Comparison of ENCODE assay signal across 9 mouse cellular contexts in genomic region chr11:72998771-72999170, GRCm38 (mm10). TPM values are rescaled to one million over a fixed set of nuclear protein-coding genes. Genes with fewer than 3 reads are reported as not detected.
DNase-seq lines count a peak whose midpoint lies in the region; ATAC-seq and TF ChIP-seq lines count a peak whose summit lies in the region.
"Had no signal": no experiment of that assay in that cellular context is flagged by ENCODE, and none has a peak within 500 bp of the region (broad histone marks: within the 10 kb centered on the region; RNA-seq: fewer than 3 reads in every experiment).

Gene P2rx1, plus strand, starts transcription at chr11:72999103.

- no peak within 1 kb of the TSS for H3K4me2 ChIP-seq in intestine, embryonic 14.5 days (ENCODE audit: low read length)
- H3K4me2 ChIP-seq in intestine, postnatal 0 days (replicated peaks; ENCODE audit: low read depth): no peak within 1 kb of the TSS
- no peak within 1 kb of the TSS for H3K4me2 ChIP-seq in heart, postnatal 0 days (ENCODE audit: low read depth, low read length)
- peak within 1 kb of the TSS; percentile 34 for H3K4me2 ChIP-seq in liver, embryonic 15.5 days
- no peak within 1 kb of the TSS for H3K4me2 ChIP-seq in forebrain, embryonic 15.5 days (replicated peaks)
- H3K4me2 ChIP-seq: embryonic facial prominence, embryonic 15.5 days had no signal

- ATAC-seq in intestine, embryonic 14.5 days (replicated peaks; ENCODE audit: low FRiP score, low TSS enrichment, low read depth): no peak
- no peak for ATAC-seq in intestine, postnatal 0 days
- peak; percentile 55 for ATAC-seq in heart, postnatal 0 days (ENCODE audit: insufficient read depth, low read depth)
- peak; percentile 60; the same call in 1 of the 2 replicates for ATAC-seq in liver, embryonic 15.5 days (ENCODE audit: insufficient read depth)
- no peak for ATAC-seq in forebrain, embryonic 15.5 days (replicated peaks)

- no peak within 1 kb of the TSS for H3K4me3 ChIP-seq in intestine, embryonic 14.5 days (ENCODE audit: low read depth, low read length)
- H3K4me3 ChIP-seq in intestine, postnatal 0 days (ENCODE audit: low read depth, low read length): no peak within 1 kb of the TSS
- H3K4me3 ChIP-seq in heart, postnatal 0 days (ENCODE audit: low read depth, low read length): no peak within 1 kb of the TSS
- H3K4me3 ChIP-seq in liver, embryonic 15.5 days (replicated peaks): peak within 1 kb of the TSS; percentile 22
- no peak within 1 kb of the TSS for H3K4me3 ChIP-seq in forebrain, embryonic 15.5 days
- H3K4me3 ChIP-seq: embryonic facial prominence, embryonic 15.5 days had no signal

- no peak for DNase-seq in intestine, embryonic 14.5 days (ENCODE audit: low spot score)
- peak; percentile 49 for DNase-seq in MEL-GATA-1-ER (ENCODE audit: extremely low read depth, low read depth)
- no peak for DNase-seq in heart, postnatal 0 days (ENCODE audit: low spot score)
- no peak for DNase-seq in cerebellum, postnatal 10 days
- DNase-seq in thymus, postnatal 10 days (ENCODE audit: low spot score in 2 of 2): no peak

- H3K27me3 ChIP-seq in intestine, embryonic 14.5 days (replicated peaks; ENCODE audit: control insufficient read depth, insufficient read depth, low read length): no peaks in the 10 kb centered on the region
- H3K27me3 ChIP-seq in intestine, postnatal 0 days (replicated peaks; ENCODE audit: control insufficient read depth, insufficient read depth, low read length): no peaks in the 10 kb centered on the region
- H3K27me3 ChIP-seq in heart, postnatal 0 days (ENCODE audit: control insufficient read depth, insufficient read depth, low read length): no peaks in the 10 kb centered on the region
- H3K27me3 ChIP-seq in liver, embryonic 15.5 days: 0 out of 2 replicates have a peak, but pooled peaks cover 5% of the 10 kb centered on the region
- H3K27me3 ChIP-seq in forebrain, embryonic 15.5 days: no peaks in the 10 kb centered on the region

- H3K9me3 ChIP-seq in intestine, embryonic 14.5 days (ENCODE audit: control insufficient read depth, low read length): no peaks in the 10 kb centered on the region
- H3K9me3 ChIP-seq in intestine, postnatal 0 days (ENCODE audit: control insufficient read depth): no peaks in the 10 kb centered on the region
- H3K9me3 ChIP-seq in heart, postnatal 0 days (replicated peaks; ENCODE audit: control insufficient read depth, low read length): no peaks in the 10 kb centered on the region
- no peaks in the 10 kb centered on the region for H3K9me3 ChIP-seq in liver, embryonic 15.5 days (replicated peaks)
- no peaks in the 10 kb centered on the region for H3K9me3 ChIP-seq in forebrain, embryonic 15.5 days
- H3K9me3 ChIP-seq: embryonic facial prominence, embryonic 15.5 days had no signal

- WGBS in intestine, embryonic 14.5 days: 27% methylated on average over 8 of the region's 8 CpGs
- WGBS in intestine, postnatal 0 days: 47% methylated on average over 8 of the region's 8 CpGs
- WGBS in heart, postnatal 0 days: 30% methylated on average over 8 of the region's 8 CpGs
- 7% methylated on average over 8 of the region's 8 CpGs for WGBS in liver, embryonic 15.5 days (ENCODE audit: insufficient replicate concordance)
- 57% methylated on average over 8 of the region's 8 CpGs for WGBS in forebrain, embryonic 15.5 days

- H3K27ac ChIP-seq in intestine, embryonic 14.5 days (ENCODE audit: low read depth): no peak within 1 kb of the TSS
- no peak within 1 kb of the TSS for H3K27ac ChIP-seq in intestine, postnatal 0 days (ENCODE audit: low read depth, low read length)
- H3K27ac ChIP-seq in heart, postnatal 0 days (ENCODE audit: low read depth): no peak within 1 kb of the TSS
- peak within 1 kb of the TSS; percentile 33; the same call in 1 of the 2 replicates for H3K27ac ChIP-seq in liver, embryonic 15.5 days (replicated peaks)
- H3K27ac ChIP-seq in forebrain, embryonic 15.5 days (replicated peaks): no peak within 1 kb of the TSS
- H3K27ac ChIP-seq: embryonic facial prominence, embryonic 15.5 days had no signal

- TF ChIP-seq CTCF in intestine, postnatal 0 days (IDR thresholded peaks at IDR 0.05; ENCODE audit: low read depth): no peak
- no peak for TF ChIP-seq CTCF in heart, postnatal 0 days (IDR thresholded peaks at IDR 0.05; ENCODE audit: low read depth)

- no peak within 1 kb of the TSS for H3K9ac ChIP-seq in intestine, embryonic 14.5 days (ENCODE audit: low read length)
- no peak within 1 kb of the TSS for H3K9ac ChIP-seq in intestine, postnatal 0 days (ENCODE audit: low read depth, low read length)
- no peak within 1 kb of the TSS for H3K9ac ChIP-seq in heart, postnatal 0 days (replicated peaks; ENCODE audit: low read depth, low read length)
- H3K9ac ChIP-seq in liver, embryonic 15.5 days: no peak within 1 kb of the TSS
- H3K9ac ChIP-seq in forebrain, embryonic 15.5 days (replicated peaks): no peak within 1 kb of the TSS
- H3K9ac ChIP-seq: embryonic facial prominence, embryonic 15.5 days had no signal

- H3K4me1 ChIP-seq in intestine, embryonic 14.5 days (replicated peaks; ENCODE audit: control insufficient read depth, insufficient read depth, low read length): peaks cover 9% of the 10 kb centered on the region
- H3K4me1 ChIP-seq in intestine, postnatal 0 days (replicated peaks; ENCODE audit: control insufficient read depth, insufficient read depth, low read length): no peaks in the 10 kb centered on the region
- H3K4me1 ChIP-seq in heart, postnatal 0 days (ENCODE audit: control insufficient read depth, insufficient read depth): peaks cover 28% of the 10 kb centered on the region
- peaks cover 17% of the 10 kb centered on the region for H3K4me1 ChIP-seq in liver, embryonic 15.5 days (replicated peaks)
- no peaks in the 10 kb centered on the region for H3K4me1 ChIP-seq in forebrain, embryonic 15.5 days

- H3K36me3 ChIP-seq in intestine, embryonic 14.5 days (ENCODE audit: control insufficient read depth, insufficient read depth, low read length): no peaks in the 10 kb centered on the region
- no peaks in the 10 kb centered on the region for H3K36me3 ChIP-seq in intestine, postnatal 0 days (ENCODE audit: control insufficient read depth, insufficient read depth)
- H3K36me3 ChIP-seq in heart, postnatal 0 days (replicated peaks; ENCODE audit: control insufficient read depth, insufficient read depth, low read length): no peaks in the 10 kb centered on the region
- H3K36me3 ChIP-seq in liver, embryonic 15.5 days (replicated peaks): no peaks in the 10 kb centered on the region
- no peaks in the 10 kb centered on the region for H3K36me3 ChIP-seq in forebrain, embryonic 15.5 days
- H3K36me3 ChIP-seq: embryonic facial prominence, embryonic 15.5 days had no signal

- TF ChIP-seq EP300 in heart, postnatal 0 days (IDR thresholded peaks at IDR 0.05; ENCODE audit: low read depth): no peak

RNA-seq across cellular contexts. Expression of gene P2rx1, which starts in this region (rescaled TPM):
- 1.7 and 10.1 TPM in 2 replicates for polyA plus RNA-seq in intestine, embryonic 14.5 days (2014; fragmentation: Nextera tagmentation; extraction: Ambion mirVana)
- 3.4 and 4.1 TPM in 2 replicates for polyA plus RNA-seq in intestine, postnatal 0 days (2015; fragmentation: Nextera tagmentation; extraction: Ambion mirVana)
- total RNA-seq in heart, postnatal 0 days (2014; rRNA removed; ENCODE audit: low replicate concordance): 1.4 and 24.8 TPM in 2 replicates
- polyA plus RNA-seq in heart, postnatal 0 days (2015; fragmentation: Nextera tagmentation; extraction: Ambion mirVana): 0.71 and 1.0 TPM in 2 replicates
- polyA plus RNA-seq in liver, embryonic 15.5 days (2015; fragmentation: Nextera tagmentation; extraction: Ambion mirVana): 6.6 and 7.5 TPM in 2 replicates
- polyA plus RNA-seq in forebrain, embryonic 15.5 days (2015; fragmentation: Nextera tagmentation; extraction: Ambion mirVana): 0.40 and 0.56 TPM in 2 replicates

Comparison
In these comparisons a context has a peak if more than half of its experiments do, and no peak if none do; other contexts are left out.
1. ATAC-seq: peak in heart, postnatal 0 days (single experiment) and liver, embryonic 15.5 days (single experiment); none in intestine, embryonic 14.5 days (single experiment), intestine, postnatal 0 days (single experiment) and forebrain, embryonic 15.5 days (single experiment).